Mouse (Mus musculus) MEL (cell line): Measurements from ENCODE around the gene Atp5b. TPM values are rescaled to one million over a fixed set of nuclear protein-coding genes. Genes with fewer than 3 reads are reported as not detected.

Source experiments
- DNase-seq: peaks from one replicate; pipeline ENCODE4 v3.0.0; 2011; ENCODE audit warnings: low read depth, low spot score
- H3K27ac ChIP-seq: 2 replicates; pipeline ENCODE4 v1.5.1; 2012; ENCODE audit warnings: low read depth, mild to moderate bottlenecking, control low read depth, low read length, moderate library complexity; ENCODE audit not compliant: control insufficient read depth
- H3K27me3 ChIP-seq, 2 experiments: fragments of 150-350 bp in 1 of 2; sonication (generic) in 1 of 2; 2 replicates each; pipeline ENCODE4 v1.6.1; 2012; ENCODE audit warnings: low read length in 2 of 2, mild to moderate bottlenecking in 2 of 2, improper control_type of control experiment in 1 of 2, moderate library complexity in 1 of 2; ENCODE audit not compliant: insufficient read depth in 2 of 2, control insufficient read depth in 1 of 2
- H3K36me3 ChIP-seq, 2 experiments: 2 replicates each; pipeline ENCODE4 v1.6.1; 2012 to 2014; ENCODE audit warnings: low read length in 2 of 2, improper control_type of control experiment in 1 of 2, inconsistent platforms in 1 of 2, mild to moderate bottlenecking in 1 of 2; ENCODE audit not compliant: insufficient read depth in 2 of 2, control insufficient read depth in 1 of 2
- H3K4me1 ChIP-seq, 2 experiments: fragments of 150-350 bp in 1 of 2; sonication (generic) in 1 of 2; 2 replicates each; pipeline ENCODE4 v1.6.1; 2012; ENCODE audit warnings: low read length in 2 of 2, improper control_type of control experiment in 1 of 2, mild to moderate bottlenecking in 1 of 2; ENCODE audit not compliant: insufficient read depth in 2 of 2, control insufficient read depth in 1 of 2
- H3K4me3 ChIP-seq, 2 experiments: fragments of 150-350 bp in 1 of 2; sonication (generic) in 1 of 2; 2 replicates each; pipeline ENCODE4 v1.5.1; 2012; ENCODE audit warnings: low read depth in 2 of 2, low read length in 2 of 2, mild to moderate bottlenecking in 2 of 2, moderate library complexity in 2 of 2, control low read depth in 1 of 2, improper control_type of control experiment in 1 of 2; ENCODE audit not compliant: control insufficient read depth in 1 of 2, insufficient read depth in 1 of 2
- H3K79me2 ChIP-seq: 2 replicates; pipeline ENCODE4 v1.6.1; 2012; ENCODE audit warnings: mild to moderate bottlenecking, low read length, moderate library complexity; ENCODE audit not compliant: control insufficient read depth, poor library complexity, insufficient read depth
- H3K9ac ChIP-seq: 2 replicates; pipeline ENCODE4 v1.6.1; 2012; ENCODE audit warnings: low read depth, mild to moderate bottlenecking, control low read depth, low read length, moderate library complexity; ENCODE audit not compliant: control insufficient read depth, poor library complexity, severe bottlenecking
- H3K9me3 ChIP-seq: fragments of 150-350 bp; sonication (generic); replicated peaks from 2 replicates; pipeline ENCODE4 v1.6.1; 2012; ENCODE audit warnings: mild to moderate bottlenecking, low read length, improper control_type of control experiment, moderate library complexity; ENCODE audit not compliant: insufficient read depth
- BHLHE40 ChIP-seq: IDR thresholded peaks from 2 replicates; pipeline ENCODE4 v1.6.1; 2012; ENCODE audit warnings: low read depth, mild to moderate bottlenecking, inconsistent platforms, low read length, improper control_type of control experiment, borderline replicate concordance
- CHD1 ChIP-seq: IDR thresholded peaks from 2 replicates; pipeline ENCODE4 v1.6.1; 2012; ENCODE audit warnings: low read depth, mild to moderate bottlenecking, inconsistent platforms, low read length, improper control_type of control experiment
- CHD2 ChIP-seq: IDR thresholded peaks from 2 replicates; pipeline ENCODE4 v1.6.1; 2011; ENCODE audit warnings: low read length, improper control_type of control experiment
- CTCF ChIP-seq, 3 experiments: IDR thresholded peaks in 2 of 3; conservative IDR thresholded peaks in 1 of 3; 2 replicates each; pipeline ENCODE4 v1.5.1; 2011 to 2012; ENCODE audit warnings: low read length in 3 of 3, low read depth in 2 of 3, mild to moderate bottlenecking in 2 of 3, improper control_type of control experiment in 1 of 3, inconsistent platforms in 1 of 3, mixed read lengths in 1 of 3, moderate library complexity in 1 of 3; ENCODE audit not compliant: control insufficient read depth in 1 of 3, insufficient read depth in 1 of 3, poor library complexity in 1 of 3, severe bottlenecking in 1 of 3
- E2F4 ChIP-seq: IDR thresholded peaks from 2 replicates; pipeline ENCODE4 v1.6.1; 2011; ENCODE audit warnings: low read depth, low read length, improper control_type of control experiment, borderline replicate concordance
- ELF1 ChIP-seq: IDR thresholded peaks from 2 replicates; pipeline ENCODE4 v1.6.1; 2014; ENCODE audit warnings: low read depth, mild to moderate bottlenecking, inconsistent platforms, low read length, improper control_type of control experiment, moderate library complexity
- EP300 ChIP-seq, 2 experiments: IDR thresholded peaks; 2 replicates each; pipeline ENCODE4 v1.6.1; 2011; ENCODE audit warnings: improper control_type of control experiment in 2 of 2, low read length in 2 of 2, low read depth in 1 of 2, mild to moderate bottlenecking in 1 of 2
- ETS1 ChIP-seq: IDR thresholded peaks from 2 replicates; pipeline ENCODE4 v1.6.1; 2012; ENCODE audit warnings: low read depth, mild to moderate bottlenecking, inconsistent platforms, low read length, improper control_type of control experiment, moderate library complexity
- GABPA ChIP-seq: IDR thresholded peaks from 2 replicates; pipeline ENCODE4 v1.6.1; 2012; ENCODE audit warnings: low read depth, mild to moderate bottlenecking, inconsistent platforms, low read length, improper control_type of control experiment, moderate library complexity
- GATA1 ChIP-seq: IDR thresholded peaks from 2 replicates; pipeline ENCODE4 v1.6.1; 2011; ENCODE audit warnings: low read depth, low read length, improper control_type of control experiment
- KAT2A ChIP-seq: conservative IDR thresholded peaks from 2 replicates; pipeline ENCODE4 v1.6.1; 2012; ENCODE audit warnings: low read depth, low read length, improper control_type of control experiment, inconsistent platforms
- MAFK ChIP-seq: IDR thresholded peaks from 2 replicates; pipeline ENCODE4 v1.6.1; 2011; ENCODE audit warnings: low read depth, mild to moderate bottlenecking, low read length, improper control_type of control experiment, borderline replicate concordance
- MAX ChIP-seq: IDR thresholded peaks from 2 replicates; pipeline ENCODE4 v1.6.1; 2011; ENCODE audit warnings: low read length, improper control_type of control experiment
- MAZ ChIP-seq: IDR thresholded peaks from 2 replicates; pipeline ENCODE4 v1.6.1; 2012; ENCODE audit warnings: low read depth, mild to moderate bottlenecking, inconsistent platforms, low read length, improper control_type of control experiment
- MEF2A ChIP-seq: IDR thresholded peaks from 2 replicates; pipeline ENCODE4 v1.6.1; 2014; ENCODE audit warnings: low read depth, mild to moderate bottlenecking, inconsistent platforms, low read length, improper control_type of control experiment; ENCODE audit not compliant: poor library complexity, insufficient replicate concordance, severe bottlenecking; ENCODE audit errors: extremely low read depth
- MXI1 ChIP-seq: IDR thresholded peaks from 2 replicates; pipeline ENCODE4 v1.6.1; 2011; ENCODE audit warnings: mild to moderate bottlenecking, low read depth, low read length, improper control_type of control experiment
- MYB ChIP-seq: IDR thresholded peaks from 2 replicates; pipeline ENCODE4 v1.6.1; 2011; ENCODE audit warnings: mild to moderate bottlenecking, low read depth, low read length, improper control_type of control experiment
- MYC ChIP-seq: IDR thresholded peaks from 2 replicates; pipeline ENCODE4 v1.6.1; 2011; ENCODE audit warnings: low read depth, mild to moderate bottlenecking, low read length, improper control_type of control experiment, moderate library complexity
- NELFE ChIP-seq: IDR thresholded peaks from 2 replicates; pipeline ENCODE4 v1.6.1; 2011; ENCODE audit warnings: low read depth, low read length, improper control_type of control experiment
- NRF1 ChIP-seq: IDR thresholded peaks from 2 replicates; pipeline ENCODE4 v1.6.1; 2014; ENCODE audit warnings: low read depth, mild to moderate bottlenecking, inconsistent platforms, low read length, improper control_type of control experiment, moderate library complexity; ENCODE audit not compliant: poor library complexity, insufficient read depth, severe bottlenecking
- POLR2A ChIP-seq, 2 experiments: IDR thresholded peaks; 2 replicates each; pipeline ENCODE4 v1.6.1; 2011 to 2012; ENCODE audit warnings: low read length in 2 of 2, mild to moderate bottlenecking in 2 of 2, control low read depth in 1 of 2, improper control_type of control experiment in 1 of 2, low read depth in 1 of 2, moderate library complexity in 1 of 2; ENCODE audit not compliant: control insufficient read depth in 1 of 2, insufficient read depth in 1 of 2, poor library complexity in 1 of 2
- POLR2AphosphoS2 ChIP-seq: IDR thresholded peaks from 2 replicates; pipeline ENCODE4 v1.6.1; 2011; ENCODE audit warnings: low read length, improper control_type of control experiment
- POLR2AphosphoS5 ChIP-seq: IDR thresholded peaks from 2 replicates; pipeline ENCODE4 v1.6.1; 2012; ENCODE audit warnings: low read depth, borderline replicate concordance, mild to moderate bottlenecking, inconsistent platforms, low read length, moderate library complexity, mixed read lengths
- RAD21 ChIP-seq: IDR thresholded peaks from 2 replicates; pipeline ENCODE4 v1.6.1; 2011; ENCODE audit warnings: mild to moderate bottlenecking, low read depth, low read length, improper control_type of control experiment
- RCOR1 ChIP-seq: IDR thresholded peaks from 2 replicates; pipeline ENCODE4 v1.6.1; 2012; ENCODE audit warnings: low read depth, mild to moderate bottlenecking, inconsistent platforms, low read length, improper control_type of control experiment
- SIN3A ChIP-seq: IDR thresholded peaks from 2 replicates; pipeline ENCODE4 v1.6.1; 2012; ENCODE audit warnings: low read length, improper control_type of control experiment, inconsistent platforms
- SMC3 ChIP-seq: IDR thresholded peaks from 2 replicates; pipeline ENCODE4 v1.6.1; 2011; ENCODE audit warnings: low read depth, low read length, improper control_type of control experiment
- TAL1 ChIP-seq: IDR thresholded peaks from 2 replicates; pipeline ENCODE4 v1.6.1; 2012; ENCODE audit warnings: mild to moderate bottlenecking, inconsistent platforms, low read length, moderate library complexity, mixed read lengths
- TBP ChIP-seq: IDR thresholded peaks from 2 replicates; pipeline ENCODE4 v1.8.0; 2011; ENCODE audit warnings: low read depth, low read length, improper control_type of control experiment
- TCF12 ChIP-seq: IDR thresholded peaks from 2 replicates; pipeline ENCODE4 v1.6.1; 2014; ENCODE audit warnings: low read depth, mild to moderate bottlenecking, inconsistent platforms, low read length, improper control_type of control experiment, moderate library complexity
- UBTF ChIP-seq: IDR thresholded peaks from 2 replicates; pipeline ENCODE4 v1.6.1; 2012; ENCODE audit warnings: low read depth, mild to moderate bottlenecking, inconsistent platforms, low read length, improper control_type of control experiment, moderate library complexity, borderline replicate concordance; ENCODE audit not compliant: insufficient read depth
- USF1 ChIP-seq: IDR thresholded peaks from 2 replicates; pipeline ENCODE4 v1.6.1; 2014; ENCODE audit warnings: low read depth, mild to moderate bottlenecking, inconsistent platforms, low read length, improper control_type of control experiment, moderate library complexity
- USF2 ChIP-seq, 2 experiments: IDR thresholded peaks; 2 replicates each; pipeline ENCODE4 v1.6.1; 2011 to 2012; ENCODE audit warnings: improper control_type of control experiment in 2 of 2, low read length in 2 of 2, borderline replicate concordance in 1 of 2, inconsistent platforms in 1 of 2, low read depth in 1 of 2, mild to moderate bottlenecking in 1 of 2; ENCODE audit not compliant: insufficient read depth in 1 of 2
- ZKSCAN1 ChIP-seq: IDR thresholded peaks from 2 replicates; pipeline ENCODE4 v1.6.1; 2012; ENCODE audit warnings: low read depth, mild to moderate bottlenecking, inconsistent platforms, low read length, improper control_type of control experiment, moderate library complexity
- ZMIZ1 ChIP-seq: IDR thresholded peaks from 2 replicates; pipeline ENCODE4 v1.6.1; 2012; ENCODE audit warnings: low read depth, mild to moderate bottlenecking, inconsistent platforms, low read length, improper control_type of control experiment, moderate library complexity
- ZNF384 ChIP-seq: IDR thresholded peaks from 2 replicates; pipeline ENCODE4 v1.6.1; 2012; ENCODE audit warnings: low read depth, mild to moderate bottlenecking, inconsistent platforms, low read length, improper control_type of control experiment
- polyA plus RNA-seq, 2 experiments: library from polyadenylated mRNA; stranded (reverse) in 1 of 2; unstranded in 1 of 2; fragments of >175 nt in 1 of 2; fragments of >200 nt in 1 of 2; gene quantifications; 2 replicates each; pipeline versions ENCODE4 v1.2.1 to v1.2.4; 2012; ENCODE audit warnings: low replicate concordance in 2 of 2, low read depth in 1 of 2; ENCODE audit not compliant: insufficient read length in 2 of 2, insufficient read depth in 1 of 2, missing spikeins in 1 of 2
- total RNA-seq: library from RNA; depleted of rRNA; stranded (reverse); fragments of 300-350 nt; gene quantifications from 2 replicates; pipeline ENCODE4 v1.2.3, GENCODE M21; 2012; rRNA removed

Atp5b gene
- 2,164 and 2,193 TPM in 2 replicates for total RNA-seq
- polyA plus RNA-seq = 1,000 to 10,000 TPM in 1 of 2 experiments, 100 to 1,000 TPM in 1; 545 to 2,318 TPM

DNA sequence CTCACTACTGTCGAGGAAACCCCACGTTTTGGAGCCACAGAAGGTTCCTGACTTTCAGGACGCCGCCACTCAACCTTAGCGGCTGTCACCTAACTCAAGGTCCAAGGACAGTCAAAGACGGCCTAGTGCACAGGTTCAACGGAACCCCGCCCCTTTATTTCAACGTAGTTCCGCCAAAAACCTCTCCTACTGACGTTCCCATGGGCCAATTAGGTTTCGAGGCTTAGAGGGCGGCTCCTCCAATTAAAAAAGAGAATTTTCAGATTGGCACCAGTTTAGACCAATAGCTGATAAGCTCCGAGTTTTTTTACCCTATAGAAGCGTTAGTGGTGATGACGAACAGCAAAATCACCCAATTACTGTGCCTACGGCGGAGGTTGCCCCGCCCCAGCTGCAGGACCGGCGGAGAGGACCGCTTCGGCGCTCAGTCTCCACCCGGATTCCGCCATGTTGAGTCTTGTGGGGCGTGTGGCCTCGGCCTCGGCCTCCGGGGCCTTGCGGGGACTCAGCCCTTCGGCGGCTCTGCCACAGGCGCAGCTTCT, at the start of gene Atp5b:
Gene Atp5b, plus strand, starts transcription at position 394 of the 542 bp plus-strand sequence.
- peak; percentile 99 for DNase-seq
- H3K9me3 ChIP-seq = no peaks in the 10 kb centered on the region
- H3K27me3 ChIP-seq = no peaks in the 10 kb centered on the region
- H3K27ac ChIP-seq = peak within 1 kb of the TSS; percentile 89
- peaks cover 31 to 39% of the 10 kb centered on the region in 2 experiments for H3K36me3 ChIP-seq
- peak within 1 kb of the TSS; percentile 97 for H3K9ac ChIP-seq
- H3K4me3 ChIP-seq = peak within 1 kb of the TSS; percentile 65 to 89
- H3K79me2 ChIP-seq = peaks cover 36% of the 10 kb centered on the region
- H3K4me1 ChIP-seq = peaks cover 6 to 27% of the 10 kb centered on the region in 2 experiments
- TF ChIP-seq GABPA (no peak), NELFE (peak; percentile 96), ELF1 (no peak), E2F4 (no peak), EP300 (IDR thresholded peaks at IDR 0.05; ENCODE audit: low read depth in 1 of 2, low read length in 2 of 2) (no peak), MAZ (peak; percentile 85; the same call in 1 of the 2 replicates), POLR2AphosphoS5 (peak; percentile 40; the same call in 1 of the 2 replicates), ZKSCAN1 (no peak), NRF1 (0 out of 2 replicates have a peak, but pooled peaks have one; percentile 36), POLR2AphosphoS2 (peak; percentile 95), UBTF (no peak), POLR2A (IDR thresholded peaks at IDR 0.05; ENCODE audit: control insufficient read depth in 1 of 2, insufficient read depth in 1 of 2, low read depth in 1 of 2, low read length in 2 of 2, poor library complexity in 1 of 2) (peak; percentile 77 to 98; a peak in 3 of 4 replicates), CHD1 (no peak), TCF12 (peak; percentile 68), USF1 (no peak), SIN3A (peak; percentile 63), MAFK (no peak), CTCF (IDR thresholded peaks at IDR 0.05 in 2 of 3, conservative IDR thresholded peaks at IDR 0.05 in 1 of 3; ENCODE audit: control insufficient read depth in 1 of 3, insufficient read depth in 1 of 3, low read depth in 2 of 3, low read length in 3 of 3, poor library complexity in 1 of 3, severe bottlenecking in 1 of 3) (no peak), MYC (peak; percentile 71), ETS1 (no peak), SMC3 (no peak), MYB (no peak), USF2 (IDR thresholded peaks at IDR 0.05; ENCODE audit: borderline replicate concordance in 1 of 2, insufficient read depth in 1 of 2, low read depth in 1 of 2, low read length in 2 of 2) (no peak), BHLHE40 (no peak), GATA1 (no peak), MXI1 (peak; percentile 35), MAX (no peak), MEF2A (no peak), TAL1 (no peak), RCOR1 (no peak), ZMIZ1 (no peak; the same call in none of the 2 replicates), KAT2A (peak; percentile 68), TBP (peak; percentile 96), ZNF384 (peak; percentile 47; the same call in 1 of the 2 replicates), CHD2 (peak; percentile 96), RAD21 (no peak)
